Mouse (Mus musculus): ENCODE measurements around the gene Lemd2.

DNA sequence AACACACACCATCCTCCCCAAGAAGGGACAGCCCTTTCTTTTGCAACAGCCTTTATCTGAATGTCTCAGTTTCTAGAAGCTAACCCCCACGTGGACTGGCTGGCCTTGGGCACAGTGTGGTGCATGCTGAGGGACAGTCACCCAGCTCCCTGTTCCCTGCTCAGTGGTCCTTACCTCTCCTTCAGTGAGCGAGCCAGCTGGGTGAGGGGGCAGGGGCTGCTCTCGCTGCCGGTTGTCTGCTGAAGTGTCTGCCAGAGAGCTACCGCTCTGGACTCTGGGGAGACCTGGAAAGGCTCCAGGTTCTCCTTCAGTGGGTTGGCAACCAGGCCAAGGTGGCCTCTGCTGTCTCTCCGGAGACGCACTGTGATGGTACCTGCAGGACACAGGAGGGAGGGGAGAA lies 53.4 kb downstream of the Lemd2 start:
- TF ChIP-seq POLR2AphosphoS5 (IDR thresholded peaks at IDR 0.05; ENCODE audit: insufficient replicate concordance, low read depth, low read length) (no peak), GATA1 (IDR thresholded peaks at IDR 0.05; ENCODE audit: borderline replicate concordance, low read length) (no peak), GATA2 (IDR thresholded peaks at IDR 0.05; ENCODE audit: borderline replicate concordance, low read depth, low read length) (no peak)
